Mouse (Mus musculus) lung, embryonic 15.5 days (tissue): ENCODE measurements around the gene Itpr2. TPM values are rescaled to one million over a fixed set of nuclear protein-coding genes. Genes with fewer than 3 reads are reported as not detected.
A peak's percentile ranks its signal among the peaks of the same experiment; 100 is the strongest.

Experiments
- ATAC-seq: fragments of 200-750 bp; cut with Nextera tagmentation; 2 replicates; pipeline ENCODE4 v1.8.0; 2017; ENCODE audit warnings: moderate number of reproducible peaks, borderline replicate concordance; ENCODE audit not compliant: low FRiP score, low TSS enrichment; ENCODE audit errors: extremely low read depth
- H3K27ac ChIP-seq: fragments of 300-500 bp; sonication (generic); 2 replicates; pipeline ENCODE4 v1.5.1; 2015; ENCODE audit warnings: moderate library complexity, mild to moderate bottlenecking, inconsistent platforms
- H3K27me3 ChIP-seq: fragments of 300-500 bp; sonication (generic); 2 replicates; pipeline ENCODE4 v1.6.1; 2015; ENCODE audit warnings: inconsistent platforms
- H3K36me3 ChIP-seq: fragments of 300-500 bp; sonication (generic); 2 replicates; pipeline ENCODE4 v1.6.1; 2015; ENCODE audit warnings: inconsistent platforms
- H3K4me1 ChIP-seq: fragments of 300-500 bp; sonication (generic); 2 replicates; pipeline ENCODE4 v1.6.1; 2015; ENCODE audit warnings: inconsistent platforms
- H3K4me2 ChIP-seq: fragments of 300-500 bp; sonication (generic); 2 replicates; pipeline ENCODE4 v1.6.1; 2015; ENCODE audit warnings: inconsistent platforms, mild to moderate bottlenecking, moderate library complexity
- H3K4me3 ChIP-seq: fragments of 300-500 bp; sonication (generic); 2 replicates; pipeline ENCODE4 v1.5.1; 2015; ENCODE audit warnings: mild to moderate bottlenecking, inconsistent platforms
- H3K9ac ChIP-seq: fragments of 300-500 bp; sonication (generic); 2 replicates; pipeline ENCODE4 v1.6.1; 2015; ENCODE audit warnings: inconsistent platforms
- H3K9me3 ChIP-seq: fragments of 300-500 bp; sonication (generic); 2 replicates; pipeline ENCODE4 v1.6.1; 2016; ENCODE audit warnings: inconsistent platforms
- WGBS: fragments of 180-500 bp; shearing (Covaris S2); methylation state at CpG from one replicate; pipeline ENCODE4 v1.1.7; 2015; 5-methylcytosine and 5-hydroxymethylcytosine counted together
- polyA plus RNA-seq: library from polyadenylated mRNA; unstranded; fragments of >200 nt; fragmentation: Nextera tagmentation; extraction: Ambion mirVana; gene quantifications from 2 replicates; pipeline ENCODE4 v1.2.1, GENCODE M21; 2015

The Itpr2 gene
- polyA plus RNA-seq, 1 experiment from 2014 or later: 18.8 TPM

DNA sequence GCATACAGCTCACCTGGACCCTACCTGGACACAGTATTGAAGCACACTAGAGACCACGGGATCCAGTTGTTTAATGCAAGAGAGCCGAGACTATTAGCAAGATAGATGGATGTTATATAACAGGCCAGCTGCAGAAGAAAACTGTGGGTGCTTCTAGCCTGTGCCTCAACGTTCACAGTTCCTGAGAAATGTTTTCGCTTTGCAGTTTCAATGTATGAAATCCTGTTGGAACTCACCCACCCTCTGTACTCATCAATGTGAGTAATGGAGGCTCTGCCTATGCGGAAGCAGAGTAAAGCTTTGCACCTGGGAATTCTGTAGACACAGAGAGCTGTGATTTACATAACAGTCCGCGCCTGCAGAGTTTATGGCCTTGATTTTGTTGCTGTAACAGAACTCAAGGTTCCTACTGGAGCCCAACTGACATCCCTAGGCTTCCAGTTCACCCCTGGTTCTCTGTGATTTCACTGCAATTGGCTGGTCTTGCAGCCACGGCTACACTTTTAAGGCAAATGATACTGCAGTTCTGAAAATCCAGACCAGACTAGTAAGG, 344.0 kb downstream of the Itpr2 start:
- Histone ChIP-seq H3K27me3 (no peaks in the 10 kb centered on the region), H3K4me3 (no peak overlapping the region), H3K36me3 (no peaks in the 10 kb centered on the region), H3K9me3 (no peaks in the 10 kb centered on the region), H3K4me2 (no peak overlapping the region), H3K4me1 (no peaks in the 10 kb centered on the region), H3K9ac (no peak overlapping the region), H3K27ac (no peak overlapping the region)
- ATAC-seq: no peak
- WGBS: 80% methylated on average over 8 of the region's 8 CpGs

DNA sequence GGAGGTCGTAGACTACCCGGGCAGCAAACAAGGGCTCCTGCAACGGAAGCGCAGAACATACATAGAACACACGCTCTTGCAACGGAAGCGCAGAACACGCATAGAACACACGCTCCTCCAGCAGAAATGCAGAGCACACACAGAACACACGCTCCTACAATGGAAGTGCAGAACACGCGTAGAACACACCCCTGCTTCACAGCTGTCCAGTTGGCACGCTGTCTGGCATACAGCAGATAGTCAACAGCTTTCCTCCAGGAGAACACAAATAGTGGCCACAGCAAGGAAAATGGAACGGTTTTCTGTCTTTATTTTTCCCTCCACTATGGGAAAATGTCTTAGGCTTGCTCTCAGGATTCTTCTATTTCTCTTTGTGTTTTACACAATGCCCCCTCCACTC, 344.9 kb downstream of the Itpr2 start:
- no peak overlapping the region for H3K27ac ChIP-seq
- H3K4me3 ChIP-seq: no peak overlapping the region
- no peaks in the 10 kb centered on the region for H3K36me3 ChIP-seq
- 92% methylated on average over 14 of the region's 14 CpGs for WGBS
- H3K4me1 ChIP-seq: no peaks in the 10 kb centered on the region
- no peaks in the 10 kb centered on the region for H3K27me3 ChIP-seq
- H3K9me3 ChIP-seq: no peaks in the 10 kb centered on the region
- ATAC-seq: no peak
- H3K4me2 ChIP-seq: no peak overlapping the region
- H3K9ac ChIP-seq: no peak overlapping the region

DNA sequence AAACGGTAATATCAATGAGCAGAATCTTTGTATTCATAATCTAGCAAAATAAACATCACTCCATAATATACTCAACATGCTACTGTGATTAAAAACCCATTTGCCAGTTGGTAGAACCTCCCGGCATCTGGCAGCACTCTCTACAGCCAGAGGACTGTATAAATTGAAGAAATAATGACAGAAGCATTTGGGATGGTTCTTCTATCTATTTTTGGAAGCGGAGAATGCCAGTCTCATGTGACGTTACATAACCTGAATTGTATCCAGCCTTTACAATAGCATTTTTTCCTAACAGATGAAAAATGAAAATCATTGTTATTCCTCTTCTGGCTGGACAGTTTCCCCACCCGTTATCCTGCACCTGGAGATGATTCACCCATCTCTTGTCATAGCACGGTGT, 345.5 kb downstream of the Itpr2 start:
- Histone ChIP-seq H3K27me3 (no peaks in the 10 kb centered on the region), H3K9ac (no peak overlapping the region), H3K4me1 (no peaks in the 10 kb centered on the region), H3K9me3 (no peaks in the 10 kb centered on the region), H3K27ac (no peak overlapping the region), H3K4me2 (no peak overlapping the region), H3K4me3 (no peak overlapping the region), H3K36me3 (no peaks in the 10 kb centered on the region)
- WGBS: 77% methylated on average over 6 of the region's 6 CpGs
- no peak for ATAC-seq

DNA sequence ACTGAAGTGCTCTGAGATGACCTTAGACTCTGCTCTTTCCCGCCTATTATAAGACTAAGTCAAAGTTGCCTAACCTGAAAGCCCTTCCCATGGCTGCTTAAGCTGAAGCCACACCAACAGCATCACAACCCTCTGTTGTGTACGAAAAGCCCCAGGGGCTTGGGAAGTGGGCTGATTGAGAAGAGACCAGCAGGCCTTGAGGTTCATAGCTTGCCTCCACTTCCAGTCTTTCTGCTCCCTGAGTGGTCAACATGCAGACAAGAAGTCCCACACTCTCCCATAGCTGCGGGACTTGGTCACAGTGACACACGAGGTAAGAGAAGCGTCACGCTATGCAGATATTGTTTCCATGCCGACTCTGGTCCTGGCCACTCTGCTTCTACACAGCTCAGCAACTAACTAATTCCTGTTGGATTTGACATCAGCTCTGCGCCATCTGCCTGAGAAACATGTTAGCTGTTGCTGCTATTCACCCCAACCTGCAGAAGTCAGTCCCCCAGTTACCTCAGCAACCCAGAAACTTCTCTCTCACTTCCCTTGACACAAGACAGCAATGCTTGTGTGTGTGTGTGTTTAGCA, 346.8 kb downstream of the Itpr2 start:
- no peak overlapping the region for H3K9ac ChIP-seq
- no peaks in the 10 kb centered on the region for H3K4me1 ChIP-seq
- H3K27ac ChIP-seq: no peak overlapping the region
- no peak for ATAC-seq
- no peaks in the 10 kb centered on the region for H3K36me3 ChIP-seq
- no peaks in the 10 kb centered on the region for H3K9me3 ChIP-seq
- no peak overlapping the region for H3K4me3 ChIP-seq
- H3K27me3 ChIP-seq: no peaks in the 10 kb centered on the region
- 79% methylated on average over 8 of the region's 8 CpGs for WGBS
- H3K4me2 ChIP-seq: no peak overlapping the region

DNA sequence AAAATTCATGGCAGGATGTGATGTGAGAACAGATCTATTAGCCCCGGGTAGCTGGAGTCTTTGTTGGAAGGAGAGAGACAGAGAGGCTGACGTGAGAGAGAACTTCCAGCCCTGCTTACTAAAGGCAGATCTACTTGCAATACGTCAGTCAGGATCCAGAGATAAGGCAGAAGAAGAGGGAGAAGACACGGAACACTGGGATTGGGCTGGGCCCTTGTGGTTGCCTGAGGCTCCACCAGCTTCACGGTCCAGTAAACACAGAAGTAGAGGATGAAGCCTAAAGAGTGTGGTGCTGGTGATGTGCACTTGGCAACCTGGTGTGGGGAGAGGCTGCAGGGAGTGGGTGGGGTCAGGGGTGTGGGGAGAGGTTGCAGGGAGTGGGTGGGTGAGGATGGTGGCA, 349.2 kb downstream of the Itpr2 start:
- H3K36me3 ChIP-seq: no peaks in the 10 kb centered on the region

DNA sequence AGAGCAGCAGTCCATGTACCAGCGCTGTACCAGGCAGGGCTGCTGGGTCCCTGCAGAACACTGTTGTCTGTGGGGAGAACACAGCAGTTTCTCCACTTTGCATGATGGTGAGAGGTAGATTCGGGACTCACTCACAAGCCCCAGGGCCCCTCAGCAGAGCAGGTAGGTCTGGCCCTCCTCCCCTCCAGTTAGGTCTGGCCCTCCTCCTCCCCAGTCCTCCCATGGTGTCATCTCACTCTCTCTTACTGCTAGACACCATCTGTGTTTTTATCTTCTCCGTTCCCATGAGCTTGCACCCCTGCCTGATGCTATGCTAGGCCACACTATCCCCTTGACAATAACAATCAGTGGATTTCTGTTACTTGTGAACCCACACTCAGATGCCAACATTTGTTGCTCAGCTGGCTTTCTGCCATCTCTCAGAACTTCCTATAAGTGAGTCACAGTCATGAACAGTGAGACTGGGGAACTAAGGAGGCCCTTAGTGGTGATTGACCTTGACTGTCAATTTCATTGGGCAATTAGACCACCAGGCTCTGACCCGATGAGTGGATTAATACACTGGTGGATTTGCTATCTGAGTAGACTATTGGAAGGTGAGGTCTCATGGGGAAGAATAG, 360.9 kb downstream of the Itpr2 start:
- H3K4me1 ChIP-seq: no peaks in the 10 kb centered on the region
- no peak for ATAC-seq
- 81% methylated on average over 4 of the region's 4 CpGs for WGBS

More for the DNA sequence above, 349.2 kb downstream of the Itpr2 start:
- ATAC-seq: no peak
- Histone ChIP-seq H3K27ac (no peak overlapping the region), H3K4me3 (no peak overlapping the region), H3K27me3 (no peaks in the 10 kb centered on the region), H3K4me1 (no peaks in the 10 kb centered on the region), H3K4me2 (no peak overlapping the region), H3K9ac (no peak overlapping the region), H3K9me3 (no peaks in the 10 kb centered on the region)
- WGBS: 43% methylated on average over 5 of the region's 5 CpGs

DNA sequence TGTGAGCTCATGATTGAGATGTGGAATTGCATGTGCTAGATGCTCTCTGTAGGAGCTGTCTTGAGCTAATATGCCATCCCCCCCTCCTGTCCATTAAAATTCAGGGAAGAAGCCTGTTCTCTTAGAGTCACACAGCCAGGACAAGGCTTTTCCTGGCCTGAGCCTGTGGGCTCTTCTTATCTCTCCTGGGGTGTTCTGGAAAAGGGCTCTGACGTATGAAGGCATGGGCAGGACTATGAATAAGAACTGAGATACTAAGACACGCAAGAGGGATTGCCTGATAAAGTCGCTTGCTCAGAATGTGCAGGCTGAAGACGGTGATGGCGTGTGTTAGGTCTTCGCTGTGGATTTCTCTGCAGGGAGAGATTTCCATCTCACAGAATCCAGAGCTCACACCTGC, 361.9 kb downstream of the Itpr2 start:
- 73% methylated on average over 6 of the region's 6 CpGs for WGBS
- Histone ChIP-seq H3K9me3 (no peaks in the 10 kb centered on the region), H3K4me1 (no peaks in the 10 kb centered on the region), H3K4me2 (no peak overlapping the region), H3K36me3 (no peaks in the 10 kb centered on the region; the same call in 1 of the 2 replicates), H3K27ac (no peak overlapping the region), H3K4me3 (no peak overlapping the region), H3K9ac (no peak overlapping the region), H3K27me3 (no peaks in the 10 kb centered on the region)
- no peak for ATAC-seq

More for the DNA sequence above, 360.9 kb downstream of the Itpr2 start:
- Histone ChIP-seq H3K36me3 (peaks cover 2% of the 10 kb centered on the region; the same call in 1 of the 2 replicates), H3K9me3 (peaks cover 2% of the 10 kb centered on the region), H3K27me3 (no peaks in the 10 kb centered on the region), H3K4me3 (no peak overlapping the region), H3K9ac (no peak overlapping the region), H3K4me2 (no peak overlapping the region), H3K27ac (no peak overlapping the region)

DNA sequence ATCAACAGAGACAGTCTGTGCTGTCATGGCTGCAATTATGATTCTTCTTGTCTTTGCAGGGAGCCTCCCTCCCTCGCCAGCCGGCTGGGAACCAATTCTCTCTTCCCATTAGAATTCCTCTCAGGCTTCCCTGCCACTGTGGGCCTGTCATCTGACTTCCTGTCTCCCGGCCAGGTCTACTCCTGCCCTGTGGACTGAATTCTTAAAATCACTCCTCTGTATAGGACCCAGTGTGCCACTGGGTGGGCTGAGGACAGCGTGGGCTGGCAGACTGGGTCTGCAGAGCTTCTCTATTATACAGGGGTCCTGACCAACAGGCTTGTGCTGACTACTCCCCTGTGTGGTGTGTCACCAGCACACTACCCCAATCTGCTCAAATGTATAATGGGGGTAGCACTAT, 365.4 kb downstream of the Itpr2 start:
- Histone ChIP-seq H3K36me3 (no peaks in the 10 kb centered on the region), H3K9me3 (no peaks in the 10 kb centered on the region), H3K4me3 (no peak overlapping the region), H3K4me2 (no peak overlapping the region), H3K9ac (no peak overlapping the region), H3K27me3 (no peaks in the 10 kb centered on the region), H3K4me1 (no peaks in the 10 kb centered on the region), H3K27ac (no peak overlapping the region)
- ATAC-seq: 0 out of 2 replicates have a peak, but pooled peaks have one; percentile 42
- WGBS: 41% methylated on average over 4 of the region's 4 CpGs

DNA sequence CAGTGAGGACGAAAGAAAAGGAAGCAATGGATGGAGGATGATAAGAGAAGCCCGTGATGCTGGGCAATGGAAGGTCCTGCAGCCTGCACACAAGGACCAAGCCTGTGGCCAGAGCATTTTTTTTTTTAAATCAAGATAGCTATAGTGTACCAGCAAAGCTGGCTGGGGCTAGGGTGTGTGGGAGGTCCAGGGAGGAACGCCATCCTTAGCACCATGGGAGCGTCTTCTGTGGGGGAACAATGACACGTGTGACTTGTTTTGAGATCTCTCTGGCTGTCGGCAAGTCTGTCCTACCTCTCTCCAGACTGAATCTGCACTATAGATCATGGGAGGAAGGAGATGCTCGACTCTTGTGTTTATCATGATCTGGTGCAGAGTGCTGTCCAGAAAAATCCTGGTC, 365.8 kb downstream of the Itpr2 start:
- H3K4me1 ChIP-seq: no peaks in the 10 kb centered on the region
- H3K9ac ChIP-seq: no peak overlapping the region
- H3K9me3 ChIP-seq: no peaks in the 10 kb centered on the region
- H3K36me3 ChIP-seq: no peaks in the 10 kb centered on the region
- H3K27me3 ChIP-seq: no peaks in the 10 kb centered on the region
- no peak overlapping the region for H3K4me2 ChIP-seq
- ATAC-seq: 0 out of 2 replicates have a peak, but pooled peaks have one; percentile 42
- no peak overlapping the region for H3K4me3 ChIP-seq
- H3K27ac ChIP-seq: no peak overlapping the region
- WGBS: 23% methylated on average over 7 of the region's 7 CpGs

DNA sequence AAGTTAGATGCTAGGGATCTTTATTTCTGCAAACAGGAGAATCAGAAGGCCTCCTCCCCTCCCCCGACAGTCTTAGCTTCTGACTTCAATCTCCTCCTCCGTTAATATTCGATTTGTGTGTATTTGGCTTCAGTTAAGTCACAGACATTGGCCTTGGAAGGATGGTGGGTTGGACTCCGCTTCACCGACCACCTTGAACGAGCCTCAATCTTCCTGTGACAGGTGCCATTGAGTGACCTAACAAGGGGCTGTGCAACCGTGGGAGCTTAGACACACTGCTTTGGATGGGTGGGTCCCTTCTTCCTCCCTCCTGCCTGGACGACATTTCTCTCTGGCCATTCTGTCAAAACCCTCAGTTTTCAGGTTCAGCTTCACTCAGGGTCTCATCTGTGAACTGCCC, 366.7 kb downstream of the Itpr2 start:
- Histone ChIP-seq H3K27ac (no peak overlapping the region), H3K9me3 (no peaks in the 10 kb centered on the region), H3K9ac (no peak overlapping the region), H3K4me3 (no peak overlapping the region), H3K36me3 (no peaks in the 10 kb centered on the region), H3K4me1 (no peaks in the 10 kb centered on the region), H3K4me2 (no peak overlapping the region), H3K27me3 (no peaks in the 10 kb centered on the region)
- WGBS: 70% methylated on average over 8 of the region's 8 CpGs
- no peak for ATAC-seq

DNA sequence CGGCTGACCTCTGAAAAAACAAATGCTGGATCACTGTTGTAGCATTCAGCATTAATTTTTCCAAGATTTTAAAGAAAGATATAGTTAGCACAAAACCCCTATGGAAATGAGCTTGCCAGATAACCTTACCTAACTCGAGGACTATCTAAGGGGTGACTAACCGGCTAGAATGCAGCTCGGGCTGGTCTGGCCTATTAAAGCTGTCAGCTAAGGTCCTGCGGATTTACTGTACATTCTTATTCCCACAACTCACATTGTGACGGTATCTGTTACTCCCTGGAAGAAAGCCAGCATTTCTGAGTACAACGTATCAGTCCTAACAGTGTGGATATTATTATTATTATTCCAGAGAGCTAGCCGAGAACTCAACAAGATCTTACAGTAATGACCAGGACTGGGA, 368.1 kb downstream of the Itpr2 start:
- Histone ChIP-seq H3K4me3 (no peak overlapping the region), H3K27me3 (no peaks in the 10 kb centered on the region), H3K9me3 (no peaks in the 10 kb centered on the region), H3K36me3 (no peaks in the 10 kb centered on the region), H3K27ac (no peak overlapping the region), H3K9ac (no peak overlapping the region), H3K4me1 (no peaks in the 10 kb centered on the region), H3K4me2 (no peak overlapping the region)
- no peak for ATAC-seq
- 48% methylated on average over 8 of the region's 8 CpGs for WGBS

DNA sequence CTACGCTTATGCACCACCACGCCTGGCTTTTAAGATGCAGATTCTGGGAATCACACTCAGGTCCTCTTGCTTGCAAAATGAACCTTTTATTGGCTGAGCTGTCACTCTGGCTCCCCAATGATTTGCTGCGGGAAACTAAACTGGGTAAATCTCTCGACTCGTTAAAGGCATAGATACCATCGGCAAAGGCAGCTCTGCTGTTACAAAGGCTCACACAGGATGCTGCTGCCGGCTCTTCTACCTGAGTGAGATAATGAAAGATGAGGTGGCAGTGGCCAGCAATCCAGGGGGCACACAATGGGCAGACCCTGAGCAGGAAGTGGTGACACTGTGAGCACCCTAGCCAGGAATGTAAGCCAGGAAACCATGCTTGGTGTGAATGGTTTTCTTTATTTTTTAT, 373.0 kb downstream of the Itpr2 start:
- Histone ChIP-seq H3K9me3 (no peaks in the 10 kb centered on the region), H3K4me1 (no peaks in the 10 kb centered on the region), H3K4me2 (no peak overlapping the region), H3K27me3 (no peaks in the 10 kb centered on the region), H3K36me3 (no peaks in the 10 kb centered on the region), H3K27ac (no peak overlapping the region), H3K4me3 (no peak overlapping the region), H3K9ac (no peak overlapping the region)
- no peak for ATAC-seq
- 65% methylated on average over 7 of the region's 7 CpGs for WGBS
